Comparison of ENCODE assay signal across 24 mouse cellular contexts in the genomic region with DNA sequence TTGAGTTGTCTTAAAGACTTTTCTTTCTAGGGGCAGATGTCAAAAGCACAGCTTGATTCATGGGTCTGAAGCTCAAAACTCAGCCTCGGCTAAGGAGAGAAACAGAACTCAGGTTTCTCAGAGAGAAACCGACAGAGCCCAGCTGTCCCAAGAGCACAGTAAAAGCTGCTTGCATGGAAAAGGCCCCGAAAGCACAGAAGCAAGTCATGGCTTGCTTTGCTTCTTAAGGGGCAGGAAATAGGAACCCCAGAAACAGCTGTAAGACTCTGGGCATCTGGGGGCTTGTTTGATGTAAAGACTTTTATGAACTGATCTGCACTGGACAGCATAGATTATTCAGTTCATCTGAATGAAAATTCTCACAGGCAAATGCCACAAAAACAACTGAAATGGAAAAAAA. TPM values are rescaled to one million over a fixed set of nuclear protein-coding genes. Genes with fewer than 3 reads are reported as not detected.
DNase-seq lines count a peak whose midpoint lies in the region; ATAC-seq and TF ChIP-seq lines count a peak whose summit lies in the region.
"Had no signal": no experiment of that assay in that cellular context is flagged by ENCODE, and none has a peak within 500 bp of the region (broad histone marks: within the 10 kb centered on the region; RNA-seq: fewer than 3 reads in every experiment).

No protein-coding gene starts in this region.

- H3K4me2 ChIP-seq in limb, embryonic 11.5 days (ENCODE audit: low read depth, severe bottlenecking), result no peak overlapping the region
- H3K4me2 ChIP-seq in limb, embryonic 13.5 days (replicated peaks), result no peak overlapping the region
- H3K4me2 ChIP-seq in stomach, postnatal 0 days (replicated peaks; ENCODE audit: low read depth), result no peak overlapping the region
- H3K4me2 ChIP-seq: embryonic facial prominence, embryonic 13.5 days; embryonic facial prominence, embryonic 15.5 days; forebrain, embryonic 13.5 days; forebrain, embryonic 15.5 days had no signal

- H3K4me1 ChIP-seq in limb, embryonic 11.5 days (ENCODE audit: control insufficient read depth, insufficient read depth, low read length), result no peaks in the 10 kb centered on the region
- 0 out of 2 replicates have a peak, but pooled peaks cover 4% of the 10 kb centered on the region for H3K4me1 ChIP-seq in limb, embryonic 10.5 days
- H3K4me1 ChIP-seq in limb, embryonic 13.5 days, result peaks cover 20% of the 10 kb centered on the region
- H3K4me1 ChIP-seq in stomach, postnatal 0 days (replicated peaks; ENCODE audit: control insufficient read depth, insufficient read depth), result no peaks in the 10 kb centered on the region
- H3K4me1 ChIP-seq: embryonic facial prominence, embryonic 13.5 days had no signal

- H3K4me3 ChIP-seq in limb, embryonic 11.5 days (ENCODE audit: low read depth, low read length), result no peak overlapping the region
- H3K4me3 ChIP-seq in limb, embryonic 10.5 days, result no peak overlapping the region
- no peak overlapping the region for H3K4me3 ChIP-seq in limb, embryonic 13.5 days
- H3K4me3 ChIP-seq in stomach, postnatal 0 days (ENCODE audit: low read depth, low read length), result no peak overlapping the region
- H3K4me3 ChIP-seq: embryonic facial prominence, embryonic 13.5 days; embryonic facial prominence, embryonic 15.5 days; erythroblast, embryonic 14.5 days; forebrain, embryonic 10.5 days; forebrain, embryonic 13.5 days; forebrain, embryonic 15.5 days had no signal

- TF ChIP-seq EP300 in stomach, postnatal 0 days (optimal IDR thresholded peaks at IDR 0.05), result no peak

- DNase-seq in limb, embryonic 11.5 days (ENCODE audit: low spot score), result no peak
- no peak for DNase-seq in limb, embryonic 10.5 days (ENCODE audit: low spot score)
- DNase-seq in stomach, postnatal 0 days (ENCODE audit: low spot score), result no peak
- DNase-seq in embryo, embryonic 10 days (ENCODE audit: low spot score), result no peak
- no peak for DNase-seq in cerebellum, postnatal 25 days
- DNase-seq: adrenal gland, adult 2 months; adrenal gland, postnatal 10 days; adrenal gland, postnatal 25 days; B cell, adult 2 months; cerebellum, adult 11 months; cerebellum, adult 18-20 months; cerebellum, adult 8-10 months; cerebellum, adult 9-11 months; cerebellum, postnatal 14 days; embryo, embryonic 11 days; forebrain, postnatal 0 days had no signal

- H3K36me3 ChIP-seq in limb, embryonic 11.5 days (ENCODE audit: control insufficient read depth, insufficient read depth, low read length), result no peaks in the 10 kb centered on the region
- H3K36me3 ChIP-seq in limb, embryonic 10.5 days, result no peaks in the 10 kb centered on the region
- H3K36me3 ChIP-seq in limb, embryonic 13.5 days, result no peaks in the 10 kb centered on the region
- no peaks in the 10 kb centered on the region for H3K36me3 ChIP-seq in stomach, postnatal 0 days (ENCODE audit: control insufficient read depth, insufficient read depth, low read length)
- H3K36me3 ChIP-seq: embryonic facial prominence, embryonic 13.5 days; embryonic facial prominence, embryonic 15.5 days; forebrain, embryonic 10.5 days; forebrain, embryonic 15.5 days had no signal

- WGBS in limb, embryonic 11.5 days, result 27% methylated on average over 3 of the region's 3 CpGs
- WGBS in limb, embryonic 10.5 days, result 36% methylated on average over 3 of the region's 3 CpGs
- WGBS in limb, embryonic 13.5 days, result 14% methylated on average over 3 of the region's 3 CpGs
- 34% methylated on average over 3 of the region's 3 CpGs for WGBS in stomach, postnatal 0 days

- H3K27ac ChIP-seq in limb, embryonic 11.5 days (replicated peaks; ENCODE audit: low read depth, low read length), result no peak overlapping the region
- no peak overlapping the region for H3K27ac ChIP-seq in limb, embryonic 10.5 days
- no peak overlapping the region for H3K27ac ChIP-seq in limb, embryonic 13.5 days
- 0 out of 2 replicates have a peak overlapping the region, but pooled peaks have one; percentile 4 for H3K27ac ChIP-seq in stomach, postnatal 0 days (replicated peaks)
- H3K27ac ChIP-seq: embryonic facial prominence, embryonic 13.5 days; embryonic facial prominence, embryonic 15.5 days; forebrain, embryonic 10.5 days; forebrain, embryonic 13.5 days; forebrain, embryonic 15.5 days had no signal

- no peaks in the 10 kb centered on the region for H3K9me3 ChIP-seq in limb, embryonic 11.5 days (ENCODE audit: control insufficient read depth, low read length)
- H3K9me3 ChIP-seq in limb, embryonic 10.5 days (replicated peaks), result no peaks in the 10 kb centered on the region
- no peaks in the 10 kb centered on the region for H3K9me3 ChIP-seq in limb, embryonic 13.5 days
- no peaks in the 10 kb centered on the region for H3K9me3 ChIP-seq in stomach, postnatal 0 days (ENCODE audit: control insufficient read depth, low read length)
- H3K9me3 ChIP-seq: embryonic facial prominence, embryonic 13.5 days; embryonic facial prominence, embryonic 15.5 days; forebrain, embryonic 10.5 days; forebrain, embryonic 13.5 days; forebrain, embryonic 15.5 days had no signal

- no peak overlapping the region for H3K9ac ChIP-seq in limb, embryonic 11.5 days (ENCODE audit: low read length)
- no peak overlapping the region for H3K9ac ChIP-seq in limb, embryonic 13.5 days
- H3K9ac ChIP-seq in stomach, postnatal 0 days (ENCODE audit: low read length), result no peak overlapping the region
- H3K9ac ChIP-seq: embryonic facial prominence, embryonic 13.5 days; embryonic facial prominence, embryonic 15.5 days; forebrain, embryonic 13.5 days; forebrain, embryonic 15.5 days; forebrain, postnatal 0 days had no signal

- ATAC-seq in limb, embryonic 11.5 days (ENCODE audit: insufficient number of reproducible peaks, low FRiP score, low TSS enrichment, low read depth), result peak; percentile 17; the same call in 1 of the 2 replicates
- ATAC-seq in limb, embryonic 13.5 days (ENCODE audit: low FRiP score, low read depth), result peak; percentile 69
- no peak for ATAC-seq in stomach, postnatal 0 days (ENCODE audit: low FRiP score, low TSS enrichment)
- ATAC-seq: CD4-positive, CD25-positive, alpha-beta regulatory T cell, adult 4 months; forebrain, embryonic 13.5 days; forebrain, embryonic 15.5 days; forebrain, postnatal 0 days had no signal

- TF ChIP-seq CTCF in stomach, postnatal 0 days (IDR thresholded peaks at IDR 0.05; ENCODE audit: low read depth), result no peak

- no peaks in the 10 kb centered on the region for H3K27me3 ChIP-seq in limb, embryonic 11.5 days (ENCODE audit: control insufficient read depth, insufficient read depth, low read length)
- H3K27me3 ChIP-seq in limb, embryonic 10.5 days (ENCODE audit: low read depth, poor library complexity, severe bottlenecking), result no peaks in the 10 kb centered on the region
- no peaks in the 10 kb centered on the region for H3K27me3 ChIP-seq in limb, embryonic 13.5 days
- no peaks in the 10 kb centered on the region for H3K27me3 ChIP-seq in stomach, postnatal 0 days (ENCODE audit: control insufficient read depth, insufficient read depth, low read length)
- H3K27me3 ChIP-seq: embryonic facial prominence, embryonic 13.5 days; embryonic facial prominence, embryonic 15.5 days; forebrain, embryonic 13.5 days; forebrain, embryonic 15.5 days had no signal

RNA-seq across cellular contexts. Expression of gene Klhl32, which starts 53.1 kb away (rescaled TPM):
- 4.0 and 4.9 TPM in 2 replicates for polyA plus RNA-seq in limb, embryonic 11.5 days (2014; fragmentation: Nextera tagmentation; extraction: Ambion mirVana)
- 4.0 and 4.9 TPM in 2 replicates for polyA plus RNA-seq in limb, embryonic 10.5 days (2016; fragmentation: Nextera tagmentation; extraction: Ambion mirVana)
- polyA plus RNA-seq in limb, embryonic 13.5 days (2015; fragmentation: Nextera tagmentation; extraction: Ambion mirVana), result 4.9 and 5.3 TPM in 2 replicates
- polyA plus RNA-seq in stomach, postnatal 0 days (2015; fragmentation: Nextera tagmentation; extraction: Ambion mirVana), result 1.9 and 2.4 TPM in 2 replicates
